Mouse (Mus musculus) kidney, postnatal 36 days (tissue): ENCODE results near the gene Plxnb3.

Experiments
- DNase-seq, 2 experiments: peaks; one replicate each; pipeline ENCODE4 v3.0.0; 2021 to 2022; ENCODE audit warnings: mixed read lengths in 2 of 2

The Plxnb3 gene

DNA sequence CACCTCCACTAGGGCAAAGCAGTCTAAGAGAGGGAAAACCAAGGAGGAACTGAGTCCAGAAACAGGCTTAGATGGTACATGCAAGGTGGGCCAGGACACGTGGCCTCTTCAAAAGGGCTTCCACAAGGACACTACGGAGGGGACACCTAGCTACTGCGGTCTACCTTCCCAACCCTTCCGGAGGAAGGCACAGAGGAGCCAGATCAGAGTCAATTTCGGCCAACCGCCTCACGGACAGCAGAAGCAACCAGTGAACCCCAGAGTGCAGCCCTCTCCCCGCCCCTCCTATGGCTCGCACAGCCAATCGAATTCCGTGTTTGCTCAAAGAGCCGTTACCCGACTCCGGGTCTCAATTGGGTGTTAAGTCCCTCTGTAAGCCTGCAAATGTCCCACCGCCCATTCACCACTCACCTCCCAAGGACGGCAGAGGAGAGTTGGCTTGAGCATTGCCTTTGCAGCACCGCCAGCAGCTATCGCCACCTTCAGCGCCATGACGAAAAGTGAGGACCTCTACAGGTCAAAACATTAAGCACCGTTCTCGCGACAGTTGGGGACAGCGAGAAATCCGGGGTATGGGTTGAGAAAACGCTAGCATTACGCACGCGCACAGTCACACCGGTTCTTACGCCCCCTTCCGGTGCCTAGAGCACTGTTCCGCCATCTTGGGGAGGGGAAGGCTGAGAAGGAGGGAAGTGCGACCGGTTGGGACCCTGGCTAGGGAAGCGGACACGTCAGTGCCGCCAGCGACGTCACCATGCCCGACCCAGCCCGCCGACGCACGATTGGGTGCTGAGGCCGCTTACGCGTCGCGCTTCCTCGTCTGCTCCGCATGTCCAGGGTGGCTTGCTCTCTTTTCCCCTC, 29.7 kb downstream of the Plxnb3 start, which contains the start of the genes Idh3g and Ssr4:
Gene Idh3g (minus strand): TSS at position 534 of the 861 bp plus-strand sequence.
Gene Ssr4 (plus strand): TSS at position 665 of the 861 bp plus-strand sequence.
- DNase-seq: peak; percentile 94 to 95

DNA sequence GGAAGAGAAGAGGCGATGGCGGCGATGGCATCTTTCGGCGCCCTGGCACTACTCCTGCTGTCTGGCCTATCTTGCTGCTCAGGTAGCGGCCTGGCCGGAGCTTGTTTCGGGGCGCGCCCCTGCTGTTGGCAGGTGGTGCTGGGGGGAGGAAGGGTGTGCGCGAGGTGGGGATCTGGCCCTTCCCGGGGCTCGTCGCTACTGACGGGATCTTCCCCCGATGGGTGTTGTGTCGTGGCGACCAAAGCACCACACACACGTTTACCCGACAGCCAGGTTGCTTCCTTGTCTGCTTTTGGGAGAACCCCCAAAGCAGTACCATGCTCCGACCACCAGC, 30.3 kb downstream of the Plxnb3 start:
- DNase-seq: no peak

DNA sequence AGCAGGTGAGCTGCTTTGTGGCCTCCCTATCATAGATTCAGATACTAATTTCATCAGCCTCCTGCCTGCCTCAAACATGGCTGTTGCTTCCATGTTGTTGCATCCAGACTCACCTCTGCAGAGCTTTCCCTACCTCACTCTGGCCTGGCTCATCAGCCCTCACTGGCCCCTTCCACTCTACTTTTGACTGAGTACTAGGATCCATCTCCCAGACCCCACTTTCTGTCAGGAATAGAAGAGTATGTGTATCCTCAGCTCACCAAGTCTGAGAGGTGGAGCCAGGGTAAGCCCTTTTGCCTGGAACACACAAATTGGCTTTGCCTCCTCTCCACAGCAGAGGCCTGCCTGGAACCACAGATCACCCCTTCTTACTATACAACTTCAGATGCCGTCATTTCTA, 31.6 kb downstream of the Plxnb3 start:
- no peak for DNase-seq

DNA sequence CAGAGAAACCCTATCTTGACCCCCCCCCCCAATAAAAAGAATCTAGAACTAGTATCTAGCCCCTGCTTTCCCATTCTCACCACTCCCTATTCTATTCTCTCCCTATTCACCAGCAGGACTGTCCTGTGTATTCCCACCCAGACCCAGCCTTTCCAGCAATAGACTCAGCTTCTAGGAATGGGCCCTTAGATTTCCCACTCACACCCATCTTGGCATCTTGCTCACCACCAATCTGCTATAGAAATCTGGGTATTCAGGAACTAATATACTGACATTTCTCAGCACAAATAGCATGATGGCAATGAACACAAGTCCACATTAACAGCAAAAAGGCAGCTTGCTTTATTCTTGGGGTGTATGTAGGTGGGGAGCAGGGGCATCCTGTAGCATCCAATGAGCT, 36.1 kb downstream of the Plxnb3 start:
- DNase-seq: no peak

DNA sequence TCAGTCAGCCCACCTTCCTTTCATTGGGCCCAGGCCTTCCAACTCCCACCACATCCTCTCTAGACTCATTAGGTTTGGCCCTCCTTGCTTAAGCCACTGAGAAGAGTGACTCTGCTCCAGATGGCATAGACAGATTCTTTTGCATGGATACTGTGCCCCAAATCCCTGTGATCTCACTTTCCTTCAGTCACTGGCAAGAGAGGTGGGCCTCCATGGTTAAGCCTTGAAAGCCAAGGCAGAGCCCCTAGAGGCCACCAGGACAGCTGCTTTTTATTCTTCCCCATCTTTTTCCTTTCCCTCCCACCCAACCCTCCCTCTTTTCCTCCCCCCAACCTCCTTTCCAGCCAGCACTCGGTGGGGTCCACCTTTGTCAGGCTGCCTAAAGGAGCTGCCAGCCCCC, 36.6 kb downstream of the Plxnb3 start:
- DNase-seq: no peak

DNA sequence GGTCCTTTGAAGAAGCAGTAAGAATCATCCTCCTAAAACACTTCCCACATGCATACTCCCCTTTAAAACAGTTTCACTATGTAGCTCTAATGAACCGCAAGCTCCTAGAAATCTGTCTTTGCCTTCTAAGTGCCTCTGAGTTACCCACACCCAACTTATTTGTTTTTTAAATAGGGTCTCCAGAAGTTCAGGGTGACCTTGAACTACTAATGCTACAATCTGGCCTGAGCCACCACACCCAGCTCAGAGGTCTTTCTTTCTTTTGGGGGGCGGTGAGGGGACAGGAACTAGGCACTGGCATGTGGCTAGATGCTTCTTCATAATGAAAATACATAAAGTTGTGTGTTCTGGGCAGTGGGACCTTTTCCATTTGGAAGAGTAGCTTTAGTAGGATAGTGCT, 40.6 kb downstream of the Plxnb3 start:
- no peak for DNase-seq

DNA sequence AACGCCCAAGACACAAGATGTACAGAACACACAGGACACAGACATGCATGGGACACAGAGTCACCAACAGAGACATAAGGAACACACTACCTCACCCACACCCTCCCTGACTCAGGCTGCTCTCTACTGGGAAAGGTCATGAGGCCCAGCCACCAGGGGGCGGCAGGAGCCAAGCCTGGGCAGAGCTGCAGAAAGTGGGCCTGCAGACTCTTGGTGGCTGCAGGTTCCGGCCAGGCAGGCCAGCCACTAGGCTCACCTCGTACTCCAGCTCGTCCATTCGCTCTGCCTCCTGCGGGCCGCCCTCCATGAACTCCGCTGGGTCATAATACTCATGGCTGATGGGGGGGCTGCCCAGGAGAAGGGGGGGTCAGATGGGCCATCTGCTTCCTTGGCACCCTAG, 41.6 kb downstream of the Plxnb3 start:
- peak; percentile 70 to 90 for DNase-seq

DNA sequence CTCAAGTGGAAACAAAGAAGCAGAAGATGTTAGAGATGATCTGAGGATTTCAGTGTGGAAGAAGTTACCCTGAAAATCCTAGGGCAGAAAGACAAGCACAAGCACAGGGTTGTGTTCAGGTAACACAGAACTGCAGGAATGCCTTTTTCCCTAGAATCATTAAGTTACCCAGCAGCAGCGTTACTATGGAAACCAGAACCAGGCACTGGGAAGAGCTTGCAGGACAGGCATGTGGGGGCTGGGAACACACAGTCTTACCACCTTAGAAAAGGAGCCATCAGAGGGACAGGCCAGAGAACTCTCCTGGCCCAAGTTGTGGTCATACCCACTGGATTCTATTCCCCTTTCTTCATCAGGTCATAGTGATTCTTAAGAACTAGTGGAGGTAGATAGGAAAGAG, 48.9 kb downstream of the Plxnb3 start:
- no peak for DNase-seq

DNA sequence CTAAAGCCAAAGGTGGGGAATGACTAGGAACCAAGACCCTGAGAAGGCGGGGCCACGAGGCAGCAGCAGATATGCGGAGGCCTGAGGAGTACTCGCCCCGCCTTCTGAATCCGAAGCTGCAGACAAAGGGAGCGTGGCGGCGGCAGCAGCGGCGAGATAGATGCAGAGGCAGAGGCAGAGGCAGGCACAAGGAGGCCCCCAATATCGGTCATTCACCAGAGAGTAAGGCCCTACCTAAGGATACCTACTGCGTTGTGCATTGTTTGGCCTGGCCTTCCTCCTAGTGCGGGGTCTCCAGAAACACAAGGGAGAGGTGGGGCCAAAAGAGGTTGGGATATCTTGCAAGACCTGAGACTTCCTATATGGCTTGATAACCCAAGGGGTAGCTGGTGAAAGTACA, 58.2 kb downstream of the Plxnb3 start:
- no peak for DNase-seq

DNA sequence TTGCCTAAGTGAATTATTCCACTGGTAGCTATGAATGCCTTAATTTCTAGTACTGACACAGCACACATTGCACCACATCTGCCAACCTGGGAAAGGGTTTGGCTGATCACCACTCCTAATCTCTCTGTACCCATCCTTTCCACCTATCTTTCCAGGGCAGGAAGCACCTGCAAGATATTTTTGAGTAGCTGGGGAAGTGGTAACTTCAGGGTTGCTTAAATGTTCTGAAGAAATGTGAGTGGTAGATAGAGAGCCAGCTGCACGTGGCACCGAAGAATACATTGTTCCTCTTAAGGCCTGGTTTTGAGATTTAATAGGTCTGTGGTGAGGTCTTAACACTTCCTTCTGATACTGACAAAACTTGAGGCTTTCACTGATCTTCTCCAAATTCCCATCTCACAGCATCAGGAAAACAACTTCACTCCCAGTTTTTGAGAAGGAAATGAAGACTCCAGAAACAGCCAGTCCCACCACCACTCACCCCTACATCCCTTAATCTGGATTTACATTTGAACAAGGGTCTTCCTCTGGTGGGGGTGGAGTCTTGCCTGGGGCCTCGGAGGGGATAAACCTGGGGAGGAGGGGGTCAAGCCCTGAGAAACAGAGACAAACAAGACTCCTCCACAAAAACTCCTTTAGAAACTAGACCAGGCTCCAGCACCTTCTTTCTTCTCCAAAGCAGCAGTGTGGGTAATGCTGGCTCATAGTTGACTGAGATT, 59.9 kb downstream of the Plxnb3 start:
- no peak for DNase-seq
